Mouse (Mus musculus) forebrain, embryonic 14.5 days (tissue): ENCODE results near the gene Fam204a. TPM values are rescaled to one million over a fixed set of nuclear protein-coding genes. Genes with fewer than 3 reads are reported as not detected.

Source experiments
- ATAC-seq: fragments of 200-750 bp; cut with Nextera tagmentation; 2 replicates; pipeline ENCODE4 v1.8.0; 2017; ENCODE audit warnings: mild to moderate bottlenecking, moderate library complexity
- DNase-seq: peaks from one replicate; pipeline ENCODE4 v3.0.0-alpha.2; 2015; ENCODE audit warnings: low spot score
- H3K27ac ChIP-seq: fragments of 300-500 bp; sonication (generic); 2 replicates; pipeline ENCODE4 v1.5.1; 2014; ENCODE audit warnings: low read depth, mild to moderate bottlenecking, control low read depth, low read length, moderate library complexity
- H3K27me3 ChIP-seq: fragments of 300-500 bp; sonication (generic); replicated peaks from 2 replicates; pipeline ENCODE4 v1.6.1; 2014; ENCODE audit warnings: low read length, control low read depth, mixed read lengths; ENCODE audit not compliant: control insufficient read depth, insufficient read depth
- H3K36me3 ChIP-seq: fragments of 300-500 bp; sonication (generic); 2 replicates; pipeline ENCODE4 v1.6.1; 2014; ENCODE audit warnings: low read length, control low read depth; ENCODE audit not compliant: control insufficient read depth, insufficient read depth
- H3K4me1 ChIP-seq: fragments of 300-500 bp; sonication (generic); 2 replicates; pipeline ENCODE4 v1.6.1; 2014; ENCODE audit warnings: antibody characterized with exemption, low read length, control low read depth; ENCODE audit not compliant: control insufficient read depth, insufficient read depth
- H3K4me2 ChIP-seq: fragments of 300-500 bp; sonication (generic); 2 replicates; pipeline ENCODE4 v1.6.1; 2014; ENCODE audit warnings: mild to moderate bottlenecking, control low read depth, low read length
- H3K4me3 ChIP-seq: fragments of 300-500 bp; sonication (generic); 2 replicates; pipeline ENCODE4 v1.5.1; 2014; ENCODE audit warnings: low read depth, low read length, control low read depth
- H3K9ac ChIP-seq: fragments of 300-500 bp; sonication (generic); 2 replicates; pipeline ENCODE4 v1.6.1; 2014; ENCODE audit warnings: mild to moderate bottlenecking, low read length, control low read depth, moderate library complexity
- H3K9me3 ChIP-seq: fragments of 300-500 bp; sonication (generic); replicated peaks from 2 replicates; pipeline ENCODE4 v1.6.1; 2016; ENCODE audit warnings: low read length, control low read depth, mixed read lengths; ENCODE audit not compliant: control insufficient read depth
- WGBS: fragments of 180-500 bp; shearing (Covaris S2); extraction: QIAGEN DNeasy Blood & Tissue Kit; methylation state at CpG from one replicate; pipeline ENCODE4 v1.1.7; 2014; 5-methylcytosine and 5-hydroxymethylcytosine counted together
- polyA plus RNA-seq: library from polyadenylated mRNA; unstranded; fragments of >200 nt; fragmentation: Nextera tagmentation; extraction: Ambion mirVana; gene quantifications from 2 replicates; pipeline ENCODE4 v1.2.1, GENCODE M21; 2014

The Fam204a gene
- polyA plus RNA-seq, 1 experiment from 2014 or later: 56.3 TPM

- ATAC-seq (no peak), DNase-seq (no peak)
- Histone ChIP-seq H3K27ac (no peak overlapping the region), H3K27me3 (peaks cover 29% of the 10 kb centered on the region), H3K4me2 (no peak overlapping the region), H3K4me1 (peaks cover 8% of the 10 kb centered on the region; the same call in 1 of the 2 replicates), H3K9me3 (no peaks in the 10 kb centered on the region), H3K4me3 (no peak overlapping the region), H3K9ac (no peak overlapping the region), H3K36me3 (no peaks in the 10 kb centered on the region)
- WGBS: 80% methylated on average over 3 of the region's 3 CpGs
Measured at GRCm38 (mm10) chr19:60150056-60150455, 76.4 kb downstream of the Fam204a start.

GRCm38 (mm10) chr19:60149078-60149960 is 77.2 kb downstream of the Fam204a start:
- peak overlapping the region; percentile 12 for H3K4me2 ChIP-seq
- no peak overlapping the region for H3K9ac ChIP-seq
- H3K36me3 ChIP-seq: no peaks in the 10 kb centered on the region
- H3K27me3 ChIP-seq: peaks cover 33% of the 10 kb centered on the region
- DNase-seq (no peak), ATAC-seq (0 out of 2 replicates have a peak, but pooled peaks have one; percentile 21)
- no peaks in the 10 kb centered on the region for H3K9me3 ChIP-seq
- WGBS: 15% methylated on average over 13 of the region's 13 CpGs
- peaks cover 8% of the 10 kb centered on the region; the same call in 1 of the 2 replicates for H3K4me1 ChIP-seq
- no peak overlapping the region for H3K4me3 ChIP-seq
- H3K27ac ChIP-seq: peak overlapping the region; percentile 1; the same call in 1 of the 2 replicates

Other genes with a start within 250 kb of the Fam204a start
- gene Prlhr, start 241.6 kb upstream of the Fam204a start, polyA plus RNA-seq: 0.10 and 0.22 TPM in 2 replicates